ENCODE assay signal across 19 mouse cellular contexts in genomic region chr16:93207217-93207616, GRCm38 (mm10).
"Had no signal": no experiment of that assay in that cellular context is flagged by ENCODE, and none has a peak within 500 bp of the region (broad histone marks: within the 10 kb centered on the region; RNA-seq: fewer than 3 reads in every experiment).

No protein-coding gene starts in this region.

- H3K4me2 ChIP-seq: lung, embryonic 14.5 days; midbrain, embryonic 12.5 days; neural tube, embryonic 12.5 days; stomach, embryonic 15.5 days had no signal

- H3K4me1 ChIP-seq: midbrain, embryonic 10.5 days; midbrain, embryonic 12.5 days; neural tube, embryonic 12.5 days; stomach, embryonic 15.5 days had no signal

- H3K9me3 ChIP-seq: midbrain, embryonic 10.5 days; midbrain, embryonic 12.5 days; neural tube, embryonic 12.5 days; stomach, embryonic 15.5 days had no signal

- DNase-seq: lung, adult 18-20 months; lung, embryonic 14.5 days; lung, postnatal 10 days; lung, postnatal 4 days; midbrain, embryonic 14.5 days; retina, postnatal 1 day; right cerebral cortex, adult 18-20 months; right cerebral cortex, postnatal 25 days; right cerebral cortex, postnatal 4 days; thymus, adult 2 months; thymus, postnatal 25 days; thymus, postnatal 4 days had no signal

- H3K9ac ChIP-seq: liver, embryonic 14.5 days; lung, embryonic 14.5 days; midbrain, embryonic 12.5 days; neural tube, embryonic 12.5 days; stomach, embryonic 15.5 days had no signal

- H3K36me3 ChIP-seq: midbrain, embryonic 10.5 days; midbrain, embryonic 12.5 days; neural tube, embryonic 12.5 days; stomach, embryonic 15.5 days had no signal

- H3K27me3 ChIP-seq: midbrain, embryonic 12.5 days; neural tube, embryonic 12.5 days; stomach, embryonic 15.5 days had no signal

- H3K27ac ChIP-seq: liver, embryonic 14.5 days; midbrain, embryonic 10.5 days; midbrain, embryonic 12.5 days; neural tube, embryonic 12.5 days; stomach, embryonic 15.5 days; stomach, postnatal 0 days had no signal

- H3K4me3 ChIP-seq: midbrain, embryonic 10.5 days; midbrain, embryonic 12.5 days; neural tube, embryonic 12.5 days; stomach, embryonic 15.5 days had no signal

- ATAC-seq: midbrain, embryonic 16.5 days had no signal
